Mouse (Mus musculus) kidney, postnatal 0 days (tissue): ENCODE measurements around the gene Sstr3. TPM values are rescaled to one million over a fixed set of nuclear protein-coding genes. Genes with fewer than 3 reads are reported as not detected.

ENCODE experiments used
- ATAC-seq: fragments of 200-750 bp; cut with Nextera tagmentation; replicated peaks from 2 replicates; pipeline ENCODE4 v1.8.0; 2017; ENCODE audit warnings: low read depth, moderate number of reproducible peaks, moderate TSS enrichment, moderate library complexity; ENCODE audit not compliant: low FRiP score
- DNase-seq: peaks from one replicate; pipeline ENCODE4 v3.0.0-alpha.2; 2016; ENCODE audit warnings: low spot score
- H3K27ac ChIP-seq: fragments of 300-500 bp; sonication (generic); 2 replicates; pipeline ENCODE4 v1.5.1; 2014; ENCODE audit warnings: mild to moderate bottlenecking
- H3K27me3 ChIP-seq: fragments of 300-500 bp; sonication (generic); 2 replicates; pipeline ENCODE4 v1.6.1; 2014; ENCODE audit warnings: low read length, mixed read lengths; ENCODE audit not compliant: insufficient read depth
- H3K36me3 ChIP-seq: fragments of 300-500 bp; sonication (generic); 2 replicates; pipeline ENCODE4 v1.6.1; 2014; ENCODE audit warnings: low read length, mixed read lengths; ENCODE audit not compliant: insufficient read depth
- H3K4me1 ChIP-seq: fragments of 300-500 bp; sonication (generic); replicated peaks from 2 replicates; pipeline ENCODE4 v1.6.1; 2014; ENCODE audit warnings: antibody characterized with exemption, low read length, mixed read lengths; ENCODE audit not compliant: insufficient read depth
- H3K4me2 ChIP-seq: fragments of 300-500 bp; sonication (generic); 2 replicates; pipeline ENCODE4 v1.6.1; 2014; ENCODE audit warnings: mild to moderate bottlenecking, low read length, moderate library complexity, mixed read lengths
- H3K4me3 ChIP-seq: fragments of 300-500 bp; sonication (generic); replicated peaks from 2 replicates; pipeline ENCODE4 v1.5.1; 2014; ENCODE audit warnings: low read depth, low read length
- H3K9ac ChIP-seq: fragments of 300-500 bp; sonication (generic); 2 replicates; pipeline ENCODE4 v1.6.1; 2014; ENCODE audit warnings: low read depth, low read length
- H3K9me3 ChIP-seq: fragments of 300-500 bp; sonication (generic); replicated peaks from 2 replicates; pipeline ENCODE4 v1.6.1; 2016; ENCODE audit warnings: low read length, inconsistent platforms, mixed read lengths
- CTCF ChIP-seq: IDR thresholded peaks from 2 replicates; pipeline ENCODE4 v1.5.1; 2016; ENCODE audit warnings: antibody characterized with exemption, low read depth, mild to moderate bottlenecking, moderate library complexity
- WGBS: fragments of 180-500 bp; shearing (Covaris S2); extraction: QIAGEN DNeasy Blood & Tissue Kit; methylation state at CpG from one replicate; pipeline ENCODE4 v1.1.7; 2014; 5-methylcytosine and 5-hydroxymethylcytosine counted together
- polyA plus RNA-seq: library from polyadenylated mRNA; unstranded; fragments of >200 nt; fragmentation: Nextera tagmentation; extraction: Ambion mirVana; gene quantifications from 2 replicates; pipeline ENCODE4 v1.2.1, GENCODE M21; 2015

Gene Sstr3
- polyA plus RNA-seq, 1 experiment from 2014 or later = 0.28 TPM

DNA sequence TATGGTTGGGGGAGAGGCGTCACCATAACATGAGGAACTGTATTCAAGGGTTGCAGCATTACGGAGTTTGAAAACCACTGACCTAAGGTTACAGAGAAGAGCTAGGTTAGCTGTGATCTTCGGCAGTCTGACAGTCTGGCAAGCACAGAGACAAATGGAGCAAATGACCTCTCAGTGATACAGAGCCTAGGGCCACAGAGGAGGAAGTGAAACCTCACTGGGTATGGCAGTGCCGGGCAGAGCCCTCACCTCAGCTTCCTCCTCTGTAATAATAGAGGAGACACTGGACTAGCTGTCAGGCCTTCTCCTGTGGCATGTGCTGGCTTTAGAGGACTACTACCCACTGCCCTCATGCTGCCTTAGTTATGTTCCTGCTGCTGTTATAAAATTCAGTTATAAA, 44.4 kb upstream of the Sstr3 start:
- no peaks in the 10 kb centered on the region for H3K4me1 ChIP-seq
- H3K9me3 ChIP-seq = no peaks in the 10 kb centered on the region
- H3K36me3 ChIP-seq = no peaks in the 10 kb centered on the region
- no peaks in the 10 kb centered on the region for H3K27me3 ChIP-seq
- 76% methylated on average over 4 of the region's 4 CpGs for WGBS
- ATAC-seq (no peak), DNase-seq (no peak)
- no peak for TF ChIP-seq CTCF
- H3K27ac ChIP-seq = no peak overlapping the region
- H3K4me3 ChIP-seq = no peak overlapping the region
- no peak overlapping the region for H3K4me2 ChIP-seq
- no peak overlapping the region for H3K9ac ChIP-seq

DNA sequence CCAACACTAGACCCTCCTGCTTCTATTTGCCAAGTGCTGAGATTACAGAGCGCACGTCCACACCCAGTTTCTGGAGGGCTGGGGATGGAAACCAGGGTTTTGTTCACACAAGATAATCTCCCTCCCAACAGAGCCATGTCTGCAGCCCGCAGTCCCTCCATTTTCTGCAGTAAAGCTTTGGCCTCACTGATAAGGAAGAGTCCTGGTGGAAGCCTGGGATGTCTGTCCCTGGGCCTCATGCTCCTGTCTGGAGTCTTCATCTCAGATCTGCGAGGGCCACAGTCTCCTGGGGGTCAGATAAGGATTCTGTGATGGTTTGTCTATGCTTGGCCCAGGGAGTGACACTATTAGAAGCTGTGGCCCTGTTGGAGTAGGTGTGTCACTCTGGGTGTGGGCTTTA, 43.6 kb upstream of the Sstr3 start:
- ATAC-seq (no peak), DNase-seq (no peak)
- WGBS = 89% methylated on average over 4 of the region's 4 CpGs
- H3K9me3 ChIP-seq = no peaks in the 10 kb centered on the region
- no peak overlapping the region for H3K4me3 ChIP-seq
- no peak overlapping the region for H3K9ac ChIP-seq
- no peaks in the 10 kb centered on the region for H3K36me3 ChIP-seq
- H3K4me2 ChIP-seq = no peak overlapping the region
- H3K27me3 ChIP-seq = no peaks in the 10 kb centered on the region
- no peak for TF ChIP-seq CTCF
- H3K4me1 ChIP-seq = no peaks in the 10 kb centered on the region
- H3K27ac ChIP-seq = no peak overlapping the region

DNA sequence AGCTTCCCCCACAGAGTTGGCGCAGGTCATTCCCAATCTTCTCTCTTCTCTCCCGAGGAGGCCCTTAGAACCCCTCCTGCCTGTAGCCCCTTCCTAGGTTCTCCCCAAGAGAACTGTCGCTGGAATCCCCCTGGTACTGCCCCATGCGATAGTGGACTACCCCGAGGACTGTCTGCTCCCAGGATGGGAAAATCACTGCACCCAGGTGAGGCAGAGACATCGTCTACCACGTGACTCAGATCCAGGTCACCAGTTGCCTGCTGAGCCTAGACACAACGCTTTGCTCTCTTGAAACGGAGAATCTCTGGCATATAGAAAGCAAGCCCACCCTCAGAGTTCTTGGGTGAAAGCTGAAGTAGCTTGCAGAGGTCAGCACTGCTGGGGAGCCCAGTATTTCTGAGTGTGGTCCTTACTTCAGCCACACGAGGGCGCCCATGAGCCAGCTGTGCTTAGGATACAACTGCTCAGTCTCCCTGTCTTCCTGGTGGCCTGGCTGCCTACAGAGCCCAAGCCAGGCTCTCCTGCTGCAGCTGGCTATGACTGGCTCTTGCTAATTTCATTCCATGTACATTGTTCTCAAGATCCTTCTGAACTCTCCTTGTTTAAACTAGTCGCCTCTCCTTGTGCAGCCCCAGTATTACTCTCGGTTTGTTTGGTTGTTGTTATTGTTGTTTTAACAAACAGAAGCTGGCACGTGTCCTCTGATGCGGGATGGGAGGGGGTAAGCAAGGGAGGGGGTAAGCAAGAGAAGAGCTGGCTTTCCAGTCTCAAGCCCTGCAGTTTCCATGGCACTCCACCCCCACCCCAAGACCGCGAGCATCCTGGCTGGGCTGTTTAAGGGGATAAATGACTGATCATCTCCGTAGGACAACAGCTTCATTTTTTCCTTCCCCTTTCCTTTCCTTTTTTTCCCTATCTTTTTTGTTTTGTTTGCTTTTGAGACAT, 42.8 kb upstream of the Sstr3 start:
- WGBS = 56% methylated on average over 18 of the region's 18 CpGs
- H3K27ac ChIP-seq = no peak overlapping the region

DNA sequence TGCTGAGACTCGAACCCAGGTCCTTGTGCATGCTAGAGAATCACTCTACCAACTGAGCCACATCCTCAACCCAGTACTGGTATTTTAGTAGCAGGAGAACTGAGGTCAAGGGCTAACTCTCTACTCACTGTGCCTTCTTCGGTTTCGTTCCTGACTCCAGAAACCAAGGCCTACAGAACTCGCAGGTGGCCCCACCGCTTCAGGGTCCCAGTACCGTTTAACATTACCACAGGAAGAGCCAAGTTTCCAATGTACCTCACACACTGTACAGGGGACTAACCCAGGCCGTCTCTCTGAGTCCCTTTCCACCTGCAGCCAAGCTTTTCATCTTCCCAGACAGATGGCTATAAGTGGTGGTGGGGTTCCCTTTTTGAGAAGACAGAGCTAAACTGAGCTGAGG, 40.9 kb upstream of the Sstr3 start:
- DNase-seq = no peak
- no peak overlapping the region for H3K9ac ChIP-seq
- no peaks in the 10 kb centered on the region for H3K9me3 ChIP-seq
- 92% methylated on average over 7 of the region's 7 CpGs for WGBS
- no peak overlapping the region for H3K4me2 ChIP-seq
- TF ChIP-seq CTCF = no peak
- no peaks in the 10 kb centered on the region for H3K27me3 ChIP-seq
- no peaks in the 10 kb centered on the region for H3K36me3 ChIP-seq
- ATAC-seq = no peak
- no peak overlapping the region for H3K27ac ChIP-seq
- no peak overlapping the region for H3K4me3 ChIP-seq
- H3K4me1 ChIP-seq = peaks cover 3% of the 10 kb centered on the region; the same call in 1 of the 2 replicates

More for the DNA sequence above, 42.8 kb upstream of the Sstr3 start:
- no peaks in the 10 kb centered on the region for H3K27me3 ChIP-seq
- no peaks in the 10 kb centered on the region for H3K36me3 ChIP-seq
- no peaks in the 10 kb centered on the region for H3K4me1 ChIP-seq
- ATAC-seq (peak; percentile 81), DNase-seq (peak; percentile 90)
- no peaks in the 10 kb centered on the region for H3K9me3 ChIP-seq
- H3K4me2 ChIP-seq = no peak overlapping the region
- H3K9ac ChIP-seq = no peak overlapping the region
- peak; percentile 96 for TF ChIP-seq CTCF
- no peak overlapping the region for H3K4me3 ChIP-seq

DNA sequence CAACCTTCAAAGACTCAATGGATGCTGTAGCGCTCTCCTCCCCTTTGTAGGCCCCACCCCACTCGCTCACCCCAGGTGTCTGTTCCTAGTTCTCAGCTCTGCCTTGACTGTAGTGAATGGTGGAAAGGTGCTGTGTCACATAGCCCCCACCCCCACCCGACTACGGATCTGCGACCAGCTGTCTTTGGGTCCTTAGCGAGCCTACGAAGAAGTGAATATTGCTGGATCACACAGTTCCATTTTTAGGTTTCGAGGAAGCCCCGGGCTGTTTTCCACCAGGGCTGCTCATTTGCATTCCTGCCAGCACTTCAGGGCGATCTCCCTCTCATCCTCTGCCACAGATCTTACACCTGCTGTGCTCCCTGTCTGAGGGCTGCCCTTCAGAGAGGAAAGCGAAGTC, 38.9 kb upstream of the Sstr3 start:
- DNase-seq (no peak), ATAC-seq (no peak)
- H3K4me1 ChIP-seq = peaks cover 3% of the 10 kb centered on the region; the same call in 1 of the 2 replicates
- no peaks in the 10 kb centered on the region for H3K36me3 ChIP-seq
- H3K4me3 ChIP-seq = no peak overlapping the region
- no peaks in the 10 kb centered on the region for H3K9me3 ChIP-seq
- H3K9ac ChIP-seq = no peak overlapping the region
- no peak overlapping the region for H3K27ac ChIP-seq
- no peaks in the 10 kb centered on the region for H3K27me3 ChIP-seq
- H3K4me2 ChIP-seq = no peak overlapping the region
- no peak for TF ChIP-seq CTCF
- 28% methylated on average over 11 of the region's 11 CpGs for WGBS

DNA sequence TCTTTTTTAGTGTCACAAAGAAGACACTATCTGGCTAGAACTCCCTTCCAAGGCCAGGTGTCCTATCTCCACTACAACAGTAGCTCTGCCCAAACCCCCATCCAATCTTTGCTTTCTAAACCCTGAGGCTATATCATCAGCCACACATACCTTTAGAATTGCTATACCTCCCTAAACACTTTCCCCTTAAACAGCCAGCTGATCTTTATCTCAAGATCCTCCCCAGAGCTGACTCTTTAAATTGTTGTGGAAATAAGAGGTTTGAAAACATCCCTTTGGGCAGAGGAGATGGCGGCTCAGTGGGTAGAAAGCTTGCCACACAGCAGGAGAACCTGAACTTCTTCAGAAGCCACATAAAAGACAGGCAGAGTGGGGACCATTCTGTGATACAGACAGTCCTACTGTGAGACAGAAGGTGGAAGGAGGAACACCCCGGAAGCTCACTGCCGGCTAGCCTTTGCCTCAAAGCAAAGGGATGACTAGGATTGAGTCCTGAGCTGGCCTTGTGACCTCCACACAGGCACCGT, 31.9 kb upstream of the Sstr3 start:
- Histone ChIP-seq H3K27ac (no peak overlapping the region), H3K4me1 (peaks cover 3% of the 10 kb centered on the region; the same call in 1 of the 2 replicates), H3K9ac (no peak overlapping the region), H3K36me3 (no peaks in the 10 kb centered on the region), H3K4me3 (no peak overlapping the region), H3K9me3 (no peaks in the 10 kb centered on the region), H3K4me2 (no peak overlapping the region), H3K27me3 (no peaks in the 10 kb centered on the region)
- TF ChIP-seq CTCF = no peak
- ATAC-seq (no peak), DNase-seq (no peak)
- 58% methylated on average over 4 of the region's 4 CpGs for WGBS
